Mouse (Mus musculus) MEL-GATA-1-ER (cell line): ENCODE measurements around the gene Rab32.
"Not testable (repeated sequence)": the region's sequence is repeated elsewhere in the genome, so short reads cannot be mapped to it uniquely, and the experiment has no call there.

Experiments
- DNase-seq: peaks from one replicate; pipeline ENCODE4 v3.0.0-alpha.2; 2012; ENCODE audit warnings: low read depth; ENCODE audit errors: extremely low read depth

Rab32 gene

DNA sequence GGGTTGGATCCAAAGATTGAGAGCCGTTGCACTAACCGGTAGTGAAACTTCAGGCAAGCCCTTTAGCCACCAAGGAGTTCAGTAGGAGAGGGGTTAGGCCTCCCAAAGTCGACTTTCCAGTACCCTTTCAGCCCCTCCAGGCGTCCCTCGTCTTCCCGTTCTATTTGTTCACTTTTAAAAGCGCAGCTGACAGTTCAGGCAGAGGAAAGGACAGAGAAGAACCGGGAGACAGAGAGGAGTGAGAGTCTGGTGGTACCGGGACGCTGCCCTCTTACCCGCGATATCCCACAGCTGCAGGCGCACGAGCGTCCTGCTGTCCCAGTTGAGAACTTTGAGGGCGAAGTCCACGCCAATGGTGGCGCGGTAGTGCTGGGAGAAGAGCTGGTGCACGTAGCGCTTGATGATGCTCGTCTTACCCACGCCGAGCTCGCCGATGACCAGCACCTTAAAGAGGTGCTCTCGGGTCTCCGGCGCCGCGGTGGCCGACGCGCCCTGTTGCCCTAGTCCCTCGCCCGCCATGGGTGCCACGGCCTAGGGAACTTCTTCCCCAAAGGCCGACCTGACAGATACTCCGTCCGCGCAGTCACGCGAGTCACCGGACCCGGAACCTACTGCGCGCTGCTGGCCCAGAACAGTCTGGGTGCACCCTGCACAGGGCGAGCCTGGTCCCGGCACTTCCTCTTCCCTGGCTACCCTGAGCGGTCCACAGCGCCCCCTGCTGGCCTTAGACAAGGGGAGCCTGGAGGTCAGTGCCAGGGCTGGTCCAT, at the start of gene Rab32:
Rab32 (minus strand) TSS at position 696 of the 767 bp plus-strand sequence.
- no peak for DNase-seq

DNA sequence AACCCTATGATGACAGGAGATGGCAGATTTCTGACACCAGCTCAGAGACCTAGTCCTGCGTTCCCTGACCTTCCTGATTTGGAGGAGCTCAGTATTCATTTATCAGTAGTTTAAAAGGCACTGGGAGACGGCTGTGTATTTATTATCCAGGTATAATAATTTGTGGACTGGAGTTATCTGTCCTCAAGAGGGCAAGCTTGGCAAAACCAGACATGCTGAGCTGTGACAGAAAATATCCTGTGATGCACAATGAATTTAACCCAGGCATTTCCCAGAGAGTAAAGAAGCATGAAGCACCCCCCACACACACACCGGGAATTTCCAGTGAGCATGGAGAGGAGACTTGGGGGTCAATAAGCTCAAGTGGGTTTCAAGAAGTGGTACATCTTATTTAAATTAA, 42.7 kb upstream of the Rab32 start:
- no peak for DNase-seq

DNA sequence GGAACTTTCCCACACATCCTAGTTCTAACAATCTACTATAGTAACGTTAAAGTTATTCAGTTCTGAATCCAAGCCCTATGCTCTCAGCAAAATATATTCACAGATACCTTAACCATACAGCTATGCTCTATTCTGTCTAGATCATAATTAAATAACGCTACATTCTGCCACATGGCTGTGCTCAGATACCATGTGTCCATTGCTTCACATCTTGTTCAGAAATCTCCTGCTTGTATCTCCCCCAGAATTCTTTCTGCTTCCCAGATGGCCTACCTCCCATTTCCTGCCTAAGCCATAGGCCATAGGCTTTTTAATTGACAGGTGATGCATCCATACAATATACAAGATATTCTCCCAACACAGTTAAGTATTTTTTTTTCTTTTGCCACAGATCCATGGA, 39.4 kb upstream of the Rab32 start:
- DNase-seq: not testable (repeated sequence)

DNA sequence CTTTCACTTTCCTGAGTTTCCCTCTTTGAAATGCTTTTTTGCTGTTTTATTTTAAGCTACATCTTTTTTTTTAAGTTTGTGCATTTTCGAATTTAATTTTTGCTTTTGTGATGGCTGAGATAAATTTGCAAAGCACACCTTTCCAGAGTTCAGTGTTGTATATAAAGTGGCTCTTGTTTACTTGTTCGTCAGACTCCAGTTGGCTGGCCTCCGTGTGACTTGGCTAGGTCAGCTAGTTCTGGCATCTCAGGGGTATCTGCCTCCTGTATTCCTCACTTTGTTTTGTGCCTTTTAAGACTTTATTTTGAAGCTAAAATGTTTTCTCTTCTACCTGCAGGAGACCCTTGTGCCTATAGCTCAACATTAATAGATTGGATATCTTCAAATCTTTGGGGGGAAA, 22.7 kb upstream of the Rab32 start:
- DNase-seq: no peak

DNA sequence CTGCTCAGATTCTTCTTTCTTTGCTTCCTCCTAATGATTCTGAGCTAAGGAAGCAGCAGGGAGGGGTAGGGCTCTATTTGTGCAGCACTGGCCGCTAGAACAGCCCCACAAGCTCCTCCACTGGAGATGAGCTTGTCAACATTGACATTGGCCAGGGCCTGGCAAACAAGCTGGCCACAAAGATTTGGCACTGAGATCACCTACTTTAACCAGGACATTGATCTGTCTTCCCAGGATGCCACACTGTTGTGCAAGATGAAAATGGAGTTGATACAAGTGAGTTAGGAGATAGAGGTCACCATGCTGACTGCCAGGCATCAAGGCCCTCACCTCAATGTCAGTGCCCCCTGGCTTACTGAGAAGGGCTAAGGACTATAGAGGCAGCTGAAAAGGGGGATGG, 21.8 kb upstream of the Rab32 start:
- DNase-seq: no peak

DNA sequence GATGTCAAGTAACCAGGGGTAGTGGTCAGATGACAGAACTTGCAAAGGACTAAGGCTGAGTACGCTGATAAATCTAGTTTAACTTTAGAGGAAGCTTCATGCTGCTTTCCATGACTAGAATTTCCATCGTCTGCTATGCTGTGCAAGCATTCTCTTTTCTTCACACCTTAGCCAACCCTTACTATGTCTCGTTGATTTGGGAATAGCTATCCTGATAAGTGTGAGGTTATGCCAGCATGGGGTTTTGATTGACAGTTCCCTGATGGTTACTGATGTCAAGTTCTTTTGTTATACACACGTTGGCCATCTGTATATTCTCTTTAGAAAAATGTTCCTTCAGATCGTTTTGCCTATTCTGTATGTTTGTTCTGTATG, 259 bp upstream of the Rab32 start:
- DNase-seq: no peak

DNA sequence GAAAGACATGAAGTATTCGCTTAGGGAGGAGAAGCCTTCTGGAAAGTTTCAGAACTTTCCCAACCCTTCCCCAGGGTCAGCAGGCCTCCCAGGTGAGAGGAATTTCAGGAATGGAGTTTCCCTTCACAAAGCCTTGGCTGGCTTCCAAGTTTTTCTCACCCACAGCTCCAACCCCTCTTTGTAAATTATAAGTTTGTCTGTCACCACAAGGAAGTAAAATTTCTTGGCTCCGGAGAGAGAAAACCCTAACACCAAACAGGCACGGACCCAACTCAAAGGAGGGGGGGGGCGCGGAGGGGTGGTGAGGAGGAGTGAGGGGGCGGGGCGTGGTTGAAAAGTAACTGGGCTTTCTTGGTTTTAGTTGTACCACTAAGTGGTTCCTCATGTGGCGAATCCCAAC, 980 bp downstream of the Rab32 start:
- no peak for DNase-seq

DNA sequence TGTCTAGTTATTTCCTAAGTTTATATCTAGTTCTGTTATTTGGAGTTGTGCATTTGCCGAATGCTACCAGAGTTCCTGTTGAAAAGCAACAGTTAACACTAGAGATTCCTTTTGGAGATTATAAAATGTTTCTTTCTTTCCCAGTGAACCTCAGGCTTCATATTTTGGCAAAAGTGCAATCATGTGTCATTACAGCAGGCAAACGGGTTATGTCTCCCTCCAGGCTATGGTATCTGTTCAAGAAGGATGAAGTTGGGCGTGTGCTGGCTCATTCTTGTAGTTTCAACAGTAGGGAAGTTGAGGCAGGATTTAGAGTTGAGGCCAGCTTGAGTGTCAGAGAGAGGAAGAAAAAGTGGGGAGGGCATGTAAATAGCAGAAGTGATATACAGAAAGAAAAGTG, 2.4 kb downstream of the Rab32 start:
- no peak for DNase-seq

DNA sequence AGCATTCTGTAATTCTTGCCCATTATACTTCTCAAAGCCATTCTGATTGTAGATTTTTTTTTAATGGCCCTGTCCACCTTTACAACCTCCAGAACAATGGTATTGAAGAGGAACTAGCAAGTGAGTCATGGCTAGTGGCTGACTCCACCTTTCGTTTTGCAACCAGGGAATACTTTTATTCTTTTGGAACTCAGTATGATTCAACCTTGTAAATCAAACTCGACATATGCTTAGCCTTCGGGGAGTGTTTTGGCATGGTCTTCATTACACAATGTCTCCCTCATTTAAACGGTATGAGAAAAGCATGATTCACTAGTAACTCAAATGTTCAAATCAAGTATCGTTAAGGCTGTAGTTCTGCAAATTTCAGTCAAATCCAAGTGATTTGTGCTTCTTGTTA, 2.8 kb downstream of the Rab32 start:
- DNase-seq: no peak

DNA sequence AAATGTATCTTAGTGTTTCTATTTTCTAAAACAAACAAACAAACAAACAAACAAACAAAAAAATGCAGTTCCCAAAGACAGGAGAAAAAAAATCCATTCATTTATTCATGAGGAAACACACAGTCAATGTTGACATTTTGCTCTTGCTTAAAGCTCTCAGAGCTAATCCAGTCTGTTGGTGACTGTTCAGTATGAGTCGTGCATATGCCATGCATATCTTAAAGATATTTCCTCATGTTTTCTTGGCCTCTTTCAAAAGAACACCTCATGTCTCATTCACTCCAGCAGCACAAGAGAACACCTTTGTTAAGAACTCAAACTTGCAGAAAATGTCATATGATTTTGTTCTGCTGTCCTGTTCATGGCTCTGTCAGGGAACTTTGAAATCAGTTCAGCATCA, 7.9 kb downstream of the Rab32 start:
- DNase-seq: no peak

DNA sequence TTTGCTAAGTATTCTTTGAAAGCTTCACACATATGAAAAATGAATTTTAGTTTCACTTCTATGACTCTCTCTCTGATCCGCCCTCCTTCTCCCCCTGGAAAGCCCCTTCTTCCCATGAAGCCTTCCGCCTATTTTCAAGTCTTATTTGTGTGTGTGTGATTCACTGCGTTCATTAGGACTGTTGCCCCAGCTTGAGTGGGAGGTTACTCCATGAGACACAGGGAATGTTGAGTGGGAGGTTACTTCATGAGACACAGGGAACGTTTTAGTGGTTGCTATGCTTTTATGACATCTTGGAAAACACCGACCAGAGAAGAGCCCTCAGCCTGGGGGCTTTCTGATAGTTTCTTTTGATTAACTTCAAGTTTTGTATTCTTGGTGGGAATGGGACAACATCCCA, 11.4 kb downstream of the Rab32 start:
- DNase-seq: no peak

DNA sequence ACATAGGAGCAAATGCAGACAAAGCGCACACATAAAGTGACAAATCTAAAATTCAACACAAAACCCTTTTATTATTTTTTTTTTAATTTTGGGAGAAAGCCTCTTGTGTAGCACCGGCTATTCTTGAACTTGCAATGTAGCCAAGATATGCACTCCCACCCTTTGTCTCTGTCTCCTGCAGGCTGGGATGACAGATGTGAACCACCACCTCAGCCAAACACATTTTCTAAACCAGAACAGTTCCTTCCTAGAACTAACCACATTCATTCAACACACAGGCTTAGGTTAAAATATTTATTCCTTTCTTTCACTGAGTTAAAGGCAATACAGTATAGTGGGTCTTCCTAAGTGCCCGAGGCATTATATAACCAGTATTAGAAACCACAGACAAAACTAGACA, 13.1 kb downstream of the Rab32 start:
- no peak for DNase-seq
